Mouse (Mus musculus) midbrain, embryonic 13.5 days (tissue): Measurements from ENCODE around the gene Jpt2. TPM values are rescaled to one million over a fixed set of nuclear protein-coding genes. Genes with fewer than 3 reads are reported as not detected.
A peak's percentile ranks its signal among the peaks of the same experiment; 100 is the strongest.

Source experiments
- ATAC-seq: fragments of 200-750 bp; cut with Nextera tagmentation; 2 replicates; pipeline ENCODE4 v1.8.0; 2017; ENCODE audit warnings: mild to moderate bottlenecking, moderate TSS enrichment, moderate library complexity
- H3K27ac ChIP-seq: fragments of 300-500 bp; sonication (generic); 2 replicates; pipeline ENCODE4 v1.5.1; 2015; ENCODE audit warnings: inconsistent platforms, mild to moderate bottlenecking, moderate library complexity
- H3K27me3 ChIP-seq: fragments of 300-500 bp; sonication (generic); 2 replicates; pipeline ENCODE4 v1.6.1; 2015; ENCODE audit warnings: mild to moderate bottlenecking, inconsistent platforms
- H3K36me3 ChIP-seq: fragments of 300-500 bp; sonication (generic); 2 replicates; pipeline ENCODE4 v1.6.1; 2015; ENCODE audit warnings: mild to moderate bottlenecking, inconsistent platforms
- H3K4me1 ChIP-seq: fragments of 300-500 bp; sonication (generic); replicated peaks from 2 replicates; pipeline ENCODE4 v1.6.1; 2015; ENCODE audit warnings: inconsistent platforms
- H3K4me2 ChIP-seq: fragments of 300-500 bp; sonication (generic); replicated peaks from 2 replicates; pipeline ENCODE4 v1.6.1; 2015; ENCODE audit warnings: moderate library complexity, mild to moderate bottlenecking, inconsistent platforms
- H3K4me3 ChIP-seq: fragments of 300-500 bp; sonication (generic); replicated peaks from 2 replicates; pipeline ENCODE4 v1.5.1; 2015; ENCODE audit warnings: mild to moderate bottlenecking, inconsistent platforms
- H3K9ac ChIP-seq: fragments of 300-500 bp; sonication (generic); replicated peaks from 2 replicates; pipeline ENCODE4 v1.6.1; 2015; ENCODE audit warnings: mild to moderate bottlenecking, inconsistent platforms
- H3K9me3 ChIP-seq: fragments of 300-500 bp; sonication (generic); 2 replicates; pipeline ENCODE4 v1.6.1; 2016; ENCODE audit warnings: mild to moderate bottlenecking, inconsistent platforms
- WGBS: fragments of 180-500 bp; shearing (Covaris S2); methylation state at CpG from one replicate; pipeline ENCODE4 v1.1.7; 2015; 5-methylcytosine and 5-hydroxymethylcytosine counted together
- polyA plus RNA-seq: library from polyadenylated mRNA; unstranded; fragments of >200 nt; fragmentation: Nextera tagmentation; extraction: Ambion mirVana; gene quantifications from 2 replicates; pipeline ENCODE4 v1.2.1, GENCODE M21; 2015

Gene Jpt2
- polyA plus RNA-seq, 1 experiment from 2014 or later = 146 TPM

DNA sequence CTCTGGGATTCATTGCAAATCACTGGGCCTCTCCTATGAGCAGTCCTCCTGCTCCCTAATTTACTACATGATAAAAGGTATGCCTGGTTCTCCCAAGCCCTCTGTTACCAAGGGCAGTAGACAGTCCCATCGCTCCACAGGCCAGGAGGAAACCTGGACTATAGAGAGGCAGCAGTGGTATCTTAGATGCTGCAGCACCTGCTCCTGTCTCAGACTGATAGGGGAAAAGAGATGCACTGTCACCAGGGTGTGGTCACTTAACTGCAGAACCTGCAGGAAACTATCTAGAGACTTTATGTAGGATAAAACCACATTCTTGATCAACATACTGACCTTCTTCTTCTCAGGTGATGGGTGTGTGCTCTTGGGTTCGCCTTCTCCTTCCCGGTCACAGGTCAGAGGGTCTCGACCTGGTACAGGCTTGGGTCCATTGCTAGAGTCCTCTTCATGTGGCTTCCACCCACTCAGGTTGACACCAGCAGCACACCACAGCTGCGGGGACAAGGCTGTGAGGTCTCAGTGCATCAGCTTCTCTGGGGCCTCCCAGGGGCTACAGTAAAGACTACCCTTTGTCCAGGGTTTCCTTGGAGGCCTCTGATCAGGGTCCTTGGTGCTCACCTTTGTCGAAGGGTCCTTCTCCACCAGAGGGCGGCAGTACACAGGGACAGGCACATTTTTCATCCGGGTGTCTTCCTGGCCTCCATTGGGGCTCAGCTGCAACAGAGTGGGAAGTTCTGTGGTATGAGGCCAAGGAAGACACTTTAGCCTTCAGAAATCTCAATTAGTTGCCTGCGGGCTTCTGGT, 57.6 kb downstream of the Jpt2 start:
- no peaks in the 10 kb centered on the region for H3K27me3 ChIP-seq

DNA sequence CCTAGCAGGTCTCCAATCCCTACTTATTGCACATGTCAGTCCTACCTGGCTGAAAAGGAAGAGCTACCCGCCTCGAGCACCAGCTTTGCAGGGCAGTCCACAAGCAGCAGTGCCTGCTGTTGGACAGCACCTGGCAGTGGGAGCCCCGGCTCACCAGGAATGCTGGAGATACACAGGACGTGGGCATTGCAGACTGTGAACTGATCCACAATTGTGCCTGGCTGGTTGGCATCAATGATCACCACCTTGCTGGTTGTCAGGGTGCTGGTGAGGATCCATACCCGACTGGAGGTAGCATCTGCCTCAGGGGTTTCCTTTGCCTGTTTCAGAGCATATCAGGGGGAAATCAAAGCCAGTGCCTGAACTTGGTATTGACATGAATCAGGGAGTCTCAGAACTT, 58.4 kb downstream of the Jpt2 start:
- Histone ChIP-seq H3K27me3 (no peaks in the 10 kb centered on the region), H3K36me3 (peaks cover 99% of the 10 kb centered on the region), H3K4me3 (no peak overlapping the region), H3K4me2 (no peak overlapping the region), H3K4me1 (peaks cover 14% of the 10 kb centered on the region), H3K9ac (no peak overlapping the region), H3K27ac (no peak overlapping the region), H3K9me3 (no peaks in the 10 kb centered on the region)
- ATAC-seq = no peak
- WGBS = 92% methylated on average over 5 of the region's 5 CpGs

More for the DNA sequence above, 57.6 kb downstream of the Jpt2 start:
- no peak overlapping the region for H3K27ac ChIP-seq
- H3K9ac ChIP-seq = no peak overlapping the region
- no peaks in the 10 kb centered on the region for H3K9me3 ChIP-seq
- ATAC-seq = no peak
- peaks cover 100% of the 10 kb centered on the region for H3K36me3 ChIP-seq
- no peak overlapping the region for H3K4me3 ChIP-seq
- peaks cover 7% of the 10 kb centered on the region for H3K4me1 ChIP-seq
- WGBS = 72% methylated on average over 9 of the region's 9 CpGs
- H3K4me2 ChIP-seq = no peak overlapping the region

DNA sequence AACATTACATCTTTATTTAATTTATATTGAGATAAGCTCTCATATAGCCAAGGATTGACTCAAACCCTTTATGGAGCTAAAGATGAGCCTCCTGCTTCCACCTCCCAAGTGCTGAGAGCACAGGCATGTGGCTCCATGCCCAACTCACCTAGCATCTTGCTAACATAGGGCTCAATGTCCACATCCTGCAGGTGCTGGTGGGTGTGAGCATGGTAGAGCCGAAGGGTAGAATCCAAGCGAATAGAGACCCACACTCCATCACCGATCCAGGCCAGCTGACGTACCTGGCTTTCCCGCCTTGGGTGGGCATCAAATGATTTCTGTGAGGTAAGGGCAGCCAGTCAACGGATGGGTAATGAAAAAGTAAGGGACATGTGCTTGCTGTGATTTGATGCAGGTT, 60.5 kb downstream of the Jpt2 start:
- ATAC-seq = no peak
- Histone ChIP-seq H3K27me3 (no peaks in the 10 kb centered on the region), H3K9me3 (no peaks in the 10 kb centered on the region), H3K4me3 (no peak overlapping the region), H3K4me1 (peaks cover 33% of the 10 kb centered on the region), H3K9ac (no peak overlapping the region), H3K27ac (no peak overlapping the region), H3K36me3 (peaks cover 81% of the 10 kb centered on the region), H3K4me2 (no peak overlapping the region)
- WGBS = 95% methylated on average over 6 of the region's 6 CpGs

DNA sequence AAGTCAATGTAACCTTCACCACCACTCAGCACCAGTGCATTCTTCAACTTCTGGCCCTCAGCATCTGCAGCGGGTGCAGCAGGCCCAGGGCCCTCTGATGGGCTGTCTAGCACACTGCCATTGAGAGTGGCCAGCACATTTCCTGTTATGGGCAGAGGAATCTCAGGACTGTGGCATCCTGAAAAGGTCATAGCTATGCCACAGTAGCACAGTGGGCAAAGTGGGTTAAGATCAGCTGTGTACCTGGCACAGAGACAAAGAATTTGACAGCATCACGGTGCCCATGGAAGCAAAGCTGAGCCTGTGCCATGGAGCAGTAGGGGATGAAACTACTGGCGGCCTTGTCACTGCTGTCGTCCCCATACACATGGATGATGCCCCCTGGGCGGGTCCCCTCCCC, 61.3 kb downstream of the Jpt2 start:
- Histone ChIP-seq H3K4me3 (no peak overlapping the region), H3K36me3 (peaks cover 72% of the 10 kb centered on the region), H3K27me3 (no peaks in the 10 kb centered on the region), H3K4me1 (peaks cover 36% of the 10 kb centered on the region), H3K9me3 (no peaks in the 10 kb centered on the region), H3K9ac (no peak overlapping the region), H3K27ac (no peak overlapping the region), H3K4me2 (no peak overlapping the region)
- no peak for ATAC-seq
- 94% methylated on average over 5 of the region's 5 CpGs for WGBS

DNA sequence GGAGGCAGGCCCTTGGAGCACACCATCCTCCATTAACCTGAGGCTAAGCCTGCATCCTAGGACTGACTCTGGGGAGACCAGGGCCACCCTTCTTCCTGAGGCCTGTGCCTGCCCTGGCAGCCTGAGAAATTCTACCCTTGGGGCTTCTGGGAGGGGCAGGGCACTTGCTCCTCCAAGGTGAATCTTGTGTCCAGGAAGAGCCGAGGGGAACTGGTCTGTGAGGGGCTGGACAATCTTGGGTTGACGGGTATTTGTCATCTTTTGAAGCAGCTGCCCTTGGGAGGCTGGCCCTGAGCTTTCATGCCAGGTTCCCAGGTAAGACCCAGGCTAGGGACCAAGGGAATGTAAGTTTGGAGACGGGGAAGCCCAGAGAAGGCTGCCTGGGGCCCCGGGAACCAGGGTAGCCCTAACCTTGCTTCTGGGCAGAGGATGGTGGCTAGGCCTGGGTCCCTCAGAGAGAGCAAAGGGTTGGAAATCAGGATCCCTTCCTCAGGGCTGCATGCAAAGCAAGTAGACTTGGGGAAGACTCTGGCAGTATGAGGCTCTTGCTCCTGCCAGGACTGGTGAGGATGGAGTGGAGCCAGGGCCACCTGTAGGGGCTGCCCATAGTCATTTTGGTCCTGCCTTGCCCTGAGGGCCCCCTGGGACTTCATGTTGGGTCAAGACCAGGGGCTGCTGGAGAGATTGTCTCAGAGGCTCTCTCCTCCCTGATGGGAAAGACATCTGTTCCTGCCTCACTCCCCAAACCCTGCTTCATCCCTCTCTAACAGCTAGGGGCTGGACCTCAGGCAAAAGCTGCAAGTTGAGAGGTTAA, 62.2 kb downstream of the Jpt2 start:
- Histone ChIP-seq H3K9ac (peak overlapping the region; percentile 95), H3K27me3 (no peaks in the 10 kb centered on the region), H3K4me3 (no peak overlapping the region), H3K27ac (no peak overlapping the region), H3K4me1 (peaks cover 45% of the 10 kb centered on the region), H3K4me2 (peak overlapping the region; percentile 90; the same call in 1 of the 2 replicates), H3K36me3 (peaks cover 69% of the 10 kb centered on the region), H3K9me3 (no peaks in the 10 kb centered on the region)
- 82% methylated on average over 4 of the region's 4 CpGs for WGBS
- ATAC-seq = no peak

DNA sequence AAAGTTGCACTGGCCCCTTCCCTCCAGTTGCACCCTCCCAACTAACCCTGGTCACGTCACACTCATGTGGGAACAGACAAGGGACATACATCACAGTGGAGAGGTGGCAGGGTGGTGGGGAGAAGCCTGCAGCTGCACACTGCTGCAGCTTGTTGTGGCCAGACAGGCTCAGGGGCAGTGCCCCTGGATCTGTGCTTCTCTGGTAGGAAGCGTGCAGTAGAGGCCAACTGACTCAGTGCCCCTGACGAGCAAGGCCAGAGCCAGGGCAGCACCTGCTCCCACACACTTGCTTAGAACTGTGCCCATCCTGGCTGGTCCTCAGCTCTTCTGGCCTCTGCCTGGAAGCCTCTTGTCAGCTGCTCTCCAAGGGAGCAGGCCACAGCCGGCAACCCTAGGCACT, 62.9 kb downstream of the Jpt2 start:
- no peak overlapping the region for H3K27ac ChIP-seq
- peak overlapping the region; percentile 95 for H3K9ac ChIP-seq
- no peaks in the 10 kb centered on the region for H3K27me3 ChIP-seq
- H3K36me3 ChIP-seq = peaks cover 69% of the 10 kb centered on the region
- peak overlapping the region; percentile 90 for H3K4me2 ChIP-seq
- ATAC-seq = no peak
- 92% methylated on average over 4 of the region's 4 CpGs for WGBS
- no peaks in the 10 kb centered on the region for H3K9me3 ChIP-seq
- peak overlapping the region; percentile 89 for H3K4me3 ChIP-seq
- peaks cover 46% of the 10 kb centered on the region for H3K4me1 ChIP-seq

- Histone ChIP-seq H3K4me2 (peak overlapping the region; percentile 90), H3K4me3 (peak overlapping the region; percentile 89), H3K27me3 (no peaks in the 10 kb centered on the region), H3K9me3 (no peaks in the 10 kb centered on the region), H3K36me3 (peaks cover 69% of the 10 kb centered on the region), H3K9ac (peak overlapping the region; percentile 95), H3K4me1 (peaks cover 46% of the 10 kb centered on the region), H3K27ac (peak overlapping the region; percentile 87)
- WGBS = 35% methylated on average over 11 of the region's 11 CpGs
- ATAC-seq = no peak
Measured at GRCm38 (mm10) chr17:24896993-24897269, 63.6 kb downstream of the Jpt2 start.

DNA sequence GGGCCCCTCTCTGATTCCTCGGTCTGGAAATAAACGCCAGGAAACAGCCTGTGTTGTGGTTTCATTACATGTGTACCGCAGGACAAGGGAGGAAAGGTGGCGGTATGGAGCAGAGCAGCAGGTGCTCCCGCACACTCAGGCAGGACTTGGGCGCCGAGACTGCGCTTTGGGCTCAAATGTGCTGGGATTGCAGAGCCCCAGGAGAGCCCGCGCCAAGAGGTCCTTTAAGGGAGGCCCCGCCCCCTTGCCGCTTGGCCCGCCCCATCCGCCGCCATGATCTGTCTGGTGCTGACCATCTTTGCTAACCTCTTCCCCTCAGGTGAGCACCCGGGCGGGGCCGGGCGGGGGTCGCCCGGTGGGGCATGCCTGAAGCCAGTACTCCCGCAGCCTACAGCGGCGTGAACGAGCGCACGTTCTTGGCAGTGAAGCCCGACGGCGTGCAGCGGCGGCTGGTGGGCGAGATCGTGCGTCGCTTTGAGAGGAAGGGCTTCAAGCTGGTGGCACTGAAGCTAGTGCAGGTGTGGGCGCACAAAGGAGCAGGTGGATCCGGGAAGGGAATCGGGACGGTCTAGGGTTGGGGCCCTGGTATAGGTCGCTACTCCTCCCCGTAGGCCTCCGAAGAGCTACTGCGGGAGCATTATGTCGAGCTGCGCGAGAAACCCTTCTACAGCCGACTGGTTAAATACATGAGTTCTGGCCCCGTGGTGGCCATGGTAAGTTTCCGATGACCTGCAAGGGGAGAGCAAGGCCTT, 64.1 kb downstream of the Jpt2 start, which contains the start of gene Nme3:
TSS of gene Nme3 (plus strand) at position 260 of the 752 bp plus-strand sequence.
- Histone ChIP-seq H3K4me2 (peak within 1 kb of the TSS; percentile 90), H3K27ac (peak within 1 kb of the TSS; percentile 87), H3K4me3 (peak within 1 kb of the TSS; percentile 89), H3K27me3 (no peaks in the 10 kb centered on the region), H3K4me1 (peaks cover 46% of the 10 kb centered on the region), H3K9me3 (no peaks in the 10 kb centered on the region), H3K36me3 (peaks cover 69% of the 10 kb centered on the region), H3K9ac (peak within 1 kb of the TSS; percentile 95)
- WGBS = under 1% methylated on average over 50 of the region's 50 CpGs
- ATAC-seq = peak; percentile 74

- Histone ChIP-seq H3K9ac (peak overlapping the region; percentile 95), H3K27ac (peak overlapping the region; percentile 87), H3K4me3 (peak overlapping the region; percentile 89), H3K36me3 (peaks cover 69% of the 10 kb centered on the region), H3K4me2 (peak overlapping the region; percentile 90), H3K27me3 (no peaks in the 10 kb centered on the region), H3K4me1 (peaks cover 46% of the 10 kb centered on the region), H3K9me3 (no peaks in the 10 kb centered on the region)
- 10% methylated on average over 23 of the region's 23 CpGs for WGBS
- no peak for ATAC-seq
Measured at GRCm38 (mm10) chr17:24895571-24896240, 64.8 kb downstream of the Jpt2 start.

GRCm38 (mm10) chr17:24894995-24895547, 65.4 kb downstream of the Jpt2 start, which contains the start of the genes Eme2 and Mrps34:
Gene Eme2, minus strand, starts transcription at chr17:24895087.
Gene Mrps34, plus strand, starts transcription at chr17:24895116.
- Histone ChIP-seq H3K27me3 (no peaks in the 10 kb centered on the region), H3K4me2 (peak within 1 kb of the TSS; percentile 90), H3K4me3 (peak within 1 kb of the TSS; percentile 89), H3K27ac (peak within 1 kb of the TSS; percentile 87), H3K9ac (peak within 1 kb of the TSS; percentile 95), H3K4me1 (peaks cover 46% of the 10 kb centered on the region), H3K36me3 (peaks cover 69% of the 10 kb centered on the region), H3K9me3 (no peaks in the 10 kb centered on the region)
- under 1% methylated on average over 62 of the region's 62 CpGs for WGBS
- ATAC-seq = peak; percentile 67
